Mouse (Mus musculus) adrenal gland, adult 2 months (tissue): ENCODE data around the gene Idh3a. TPM values are rescaled to one million over a fixed set of nuclear protein-coding genes. Genes with fewer than 3 reads are reported as not detected.
"Not testable (repeated sequence)": the region's sequence is repeated elsewhere in the genome, so short reads cannot be mapped to it uniquely, and the experiment has no call there.

Experiments
- DNase-seq: peaks from one replicate; pipeline ENCODE4 v3.0.0; 2021
- long read RNA-seq: library from polyadenylated mRNA; stranded (forward); transcript quantifications from one replicate; pipeline ENCODE4 v2.0.0, GENCODE M21; 2021
- polyA plus RNA-seq: library from polyadenylated mRNA; depleted of rRNA; stranded (reverse); fragments of >200 nt; gene quantifications from 2 replicates; pipeline ENCODE4 v1.2.3, GENCODE M21; 2012; rRNA removed
- total RNA-seq, 2 experiments: library from RNA; stranded (reverse); gene quantifications; 2 replicates each; pipeline ENCODE4 v1.2.3; 2021

Idh3a gene
- 100 to 1,000 TPM; 245 to 445 TPM for total RNA-seq
- polyA plus RNA-seq, result 44.3 and 48.7 TPM in 2 replicates
- long read RNA-seq, transcript Idh3a-205 (11 exons, 2,580 nt), result major isoform, 508 of 562 reads
- long read RNA-seq, partial matches to known transcripts, result 18 of 562 reads
- long read RNA-seq, other reads (novel, unspliced or antisense), result 35 of 562 reads

- DNase-seq, result peak; percentile 100
These were observed at the start of gene Idh3a for GRCm38 (mm10) chr9:54586199-54587061. Gene Idh3a (plus strand): TSS chr9:54586334.

GRCm38 (mm10) chr9:54537030-54537429, 49.1 kb upstream of the Idh3a start:
- DNase-seq, result no peak

GRCm38 (mm10) chr9:54537480-54537879, 48.7 kb upstream of the Idh3a start:
- DNase-seq, result no peak

- DNase-seq, result no peak
These were observed 47.9 kb upstream of the Idh3a start for GRCm38 (mm10) chr9:54538244-54538643.

- DNase-seq, result no peak
These were observed 47.5 kb upstream of the Idh3a start, which contains the start of gene Sh2d7 for GRCm38 (mm10) chr9:54538684-54539083. Gene Sh2d7 (plus strand): TSS chr9:54538984.

- DNase-seq, result peak; percentile 20
These were observed 45.3 kb upstream of the Idh3a start for GRCm38 (mm10) chr9:54540801-54541200.

GRCm38 (mm10) chr9:54544212-54544953, 41.8 kb upstream of the Idh3a start:
- DNase-seq, result no peak

- DNase-seq, result no peak
These were observed 41.2 kb upstream of the Idh3a start for GRCm38 (mm10) chr9:54544954-54545315.

- peak; percentile 57 for DNase-seq
These were observed 38.6 kb upstream of the Idh3a start for GRCm38 (mm10) chr9:54547536-54547935.

GRCm38 (mm10) chr9:54549433-54549832, 36.7 kb upstream of the Idh3a start:
- no peak for DNase-seq

- peak; percentile 41 for DNase-seq
These were observed 33.7 kb upstream of the Idh3a start for GRCm38 (mm10) chr9:54552409-54552808.

- no peak for DNase-seq
These were observed 31.1 kb upstream of the Idh3a start for GRCm38 (mm10) chr9:54555044-54555443.

GRCm38 (mm10) chr9:54558731-54559130, 27.4 kb upstream of the Idh3a start:
- DNase-seq, result no peak

GRCm38 (mm10) chr9:54559771-54560471, 26.2 kb upstream of the Idh3a start, which contains the start of gene Cib2:
Gene Cib2 (minus strand): TSS chr9:54560218.
- peak; percentile 94 for DNase-seq

GRCm38 (mm10) chr9:54560831-54561601, 25.1 kb upstream of the Idh3a start:
- no peak for DNase-seq

- DNase-seq, result no peak
These were observed 19.2 kb upstream of the Idh3a start for GRCm38 (mm10) chr9:54566958-54567357.

GRCm38 (mm10) chr9:54568732-54569131, 17.4 kb upstream of the Idh3a start:
- no peak for DNase-seq

GRCm38 (mm10) chr9:54571130-54571839, 14.8 kb upstream of the Idh3a start:
- DNase-seq, result no peak

- no peak for DNase-seq
These were observed 2.4 kb upstream of the Idh3a start for GRCm38 (mm10) chr9:54583712-54584111.

- DNase-seq, result not testable (repeated sequence)
These were observed 2.0 kb upstream of the Idh3a start for GRCm38 (mm10) chr9:54584127-54584526.

- DNase-seq, result no peak
These were observed 315 bp upstream of the Idh3a start for GRCm38 (mm10) chr9:54585839-54586198.
